Mouse (Mus musculus): ENCODE results near the gene Prorsd1.
A peak's percentile ranks its signal among the peaks of the same experiment; 100 is the strongest.
"Not testable (repeated sequence)": the region's sequence is repeated elsewhere in the genome, so short reads cannot be mapped to it uniquely, and the experiment has no call there.

DNA sequence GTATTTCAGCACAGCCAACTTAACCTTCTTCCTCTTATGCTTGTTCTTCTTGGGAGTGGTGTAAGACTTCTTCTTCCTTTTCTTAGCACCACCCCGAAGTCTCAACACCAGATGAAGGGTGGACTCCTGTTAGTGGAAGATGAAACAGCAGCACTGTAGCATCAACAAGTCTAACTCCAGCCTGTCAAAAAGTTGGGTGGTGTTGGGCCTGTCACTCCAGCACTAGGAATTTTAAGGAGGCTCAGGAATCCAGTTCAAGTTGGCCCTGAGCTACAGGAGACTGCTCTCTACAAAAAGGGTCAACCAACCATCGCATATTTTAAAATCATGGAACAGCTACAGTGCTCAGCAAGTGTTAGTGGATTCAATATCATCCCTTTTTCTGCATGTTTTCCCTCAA lies 31.5 kb upstream of the Prorsd1 start:
- TF ChIP-seq POLR2A (IDR thresholded peaks at IDR 0.05; ENCODE audit: insufficient read length, low read depth); USF1 (IDR thresholded peaks at IDR 0.05; ENCODE audit: low read depth); MAX (IDR thresholded peaks at IDR 0.05; ENCODE audit: low read depth): not testable (repeated sequence)
- peak; percentile 39 for TF ChIP-seq POLR2AphosphoS2 (IDR thresholded peaks at IDR 0.05; ENCODE audit: insufficient read length, low read depth)

Measured in myocyte (in vitro differentiated cells).